Mouse (Mus musculus) G1E (cell line): Measurements from ENCODE around the gene Smo.

Experiments used
- CTCF ChIP-seq: IDR thresholded peaks from 2 replicates; pipeline ENCODE4 v1.5.1; 2012; ENCODE audit warnings: low read depth, low read length, inconsistent platforms, mixed read lengths
- GATA1 ChIP-seq: IDR thresholded peaks from 2 replicates; pipeline ENCODE4 v1.6.1; 2012; ENCODE audit warnings: borderline replicate concordance, low read length, inconsistent platforms, mixed read lengths
- GATA2 ChIP-seq: IDR thresholded peaks from 2 replicates; pipeline ENCODE4 v1.6.1; 2012; ENCODE audit warnings: low read depth, low read length, inconsistent platforms, borderline replicate concordance
- POLR2AphosphoS5 ChIP-seq: IDR thresholded peaks from 2 replicates; pipeline ENCODE4 v1.6.1; 2012; ENCODE audit warnings: low read depth, low read length, inconsistent platforms; ENCODE audit not compliant: insufficient replicate concordance
- TAL1 ChIP-seq: conservative IDR thresholded peaks from 2 replicates; pipeline ENCODE4 v1.6.1; 2012; ENCODE audit warnings: low read depth, low read length, inconsistent platforms, mixed read lengths

GRCm38 (mm10) chr6:29735689-29736451 lies 567 bp downstream of the Smo start:
- TF ChIP-seq GATA1 = no peak
- TF ChIP-seq CTCF = no peak
- no peak for TF ChIP-seq GATA2
- TF ChIP-seq POLR2AphosphoS5 = no peak
- TF ChIP-seq TAL1 = no peak
